Mouse (Mus musculus) limb, embryonic 14.5 days (tissue): ENCODE measurements around the gene Cysrt1. TPM values are rescaled to one million over a fixed set of nuclear protein-coding genes. Genes with fewer than 3 reads are reported as not detected.

Source experiments
- ATAC-seq: fragments of 200-750 bp; cut with Nextera tagmentation; 2 replicates; pipeline ENCODE4 v1.8.0; 2017; ENCODE audit warnings: low read depth, moderate number of reproducible peaks, moderate TSS enrichment; ENCODE audit not compliant: low FRiP score
- DNase-seq: peaks from one replicate; pipeline ENCODE4 v3.0.0-alpha.2; 2015; ENCODE audit warnings: low spot score
- H3K27ac ChIP-seq: fragments of 300-500 bp; sonication (generic); replicated peaks from 2 replicates; pipeline ENCODE4 v1.5.1; 2014; ENCODE audit warnings: low read depth, mild to moderate bottlenecking, low read length, moderate library complexity, mixed read lengths
- H3K27me3 ChIP-seq: fragments of 300-500 bp; sonication (generic); 2 replicates; pipeline ENCODE4 v1.6.1; 2014; ENCODE audit warnings: low read length, mixed read lengths; ENCODE audit not compliant: control insufficient read depth, insufficient read depth
- H3K36me3 ChIP-seq: fragments of 300-500 bp; sonication (generic); 2 replicates; pipeline ENCODE4 v1.6.1; 2014; ENCODE audit warnings: mild to moderate bottlenecking, low read length, moderate library complexity, mixed read lengths; ENCODE audit not compliant: control insufficient read depth, insufficient read depth
- H3K4me1 ChIP-seq: fragments of 300-500 bp; sonication (generic); 2 replicates; pipeline ENCODE4 v1.6.1; 2014; ENCODE audit warnings: antibody characterized with exemption, low read length, mixed read lengths; ENCODE audit not compliant: control insufficient read depth, insufficient read depth
- H3K4me2 ChIP-seq: fragments of 300-500 bp; sonication (generic); replicated peaks from 2 replicates; pipeline ENCODE4 v1.6.1; 2014; ENCODE audit warnings: low read depth, mild to moderate bottlenecking, low read length, moderate library complexity; ENCODE audit not compliant: severe bottlenecking
- H3K4me3 ChIP-seq: fragments of 300-500 bp; sonication (generic); replicated peaks from 2 replicates; pipeline ENCODE4 v1.5.1; 2014; ENCODE audit warnings: low read length
- H3K9ac ChIP-seq: fragments of 300-500 bp; sonication (generic); 2 replicates; pipeline ENCODE4 v1.6.1; 2014; ENCODE audit warnings: mild to moderate bottlenecking, low read depth, low read length, moderate library complexity; ENCODE audit not compliant: severe bottlenecking
- H3K9me3 ChIP-seq: fragments of 300-500 bp; sonication (generic); 2 replicates; pipeline ENCODE4 v1.6.1; 2016; ENCODE audit warnings: low read length; ENCODE audit not compliant: control insufficient read depth
- POLR2A ChIP-seq: fragments of 200-500 bp; IDR thresholded peaks from 2 replicates; pipeline ENCODE4 v1.8.0; 2012; ENCODE audit warnings: inconsistent platforms, mild to moderate bottlenecking, moderate library complexity, borderline replicate concordance; ENCODE audit not compliant: insufficient read depth, insufficient read length; ENCODE audit errors: extremely low read depth
- WGBS: fragments of 180-500 bp; shearing (Covaris S2); extraction: QIAGEN DNeasy Blood & Tissue Kit; methylation state at CpG from one replicate; pipeline ENCODE4 v1.1.7; 2014; 5-methylcytosine and 5-hydroxymethylcytosine counted together
- polyA plus RNA-seq, 2 experiments: library from polyadenylated mRNA; depleted of rRNA in 1 of 2; stranded (reverse) in 1 of 2; unstranded in 1 of 2; fragments of >200 nt; fragmentation: Nextera tagmentation in 1 of 2; extraction: Ambion mirVana in 1 of 2; gene quantifications; 2 replicates each; pipeline versions ENCODE4 v1.2.1 to v1.2.3; 2012 to 2014

Gene Cysrt1
- polyA plus RNA-seq, 2 experiments: 1.5 to 7.6 TPM

GRCm38 (mm10) chr2:25278928-25279882 is 37.0 kb upstream of the Cysrt1 start:
- 67% methylated on average over 13 of the region's 13 CpGs for WGBS
- TF ChIP-seq POLR2A: no peak
- Histone ChIP-seq H3K27ac (no peak overlapping the region), H3K4me2 (no peak overlapping the region), H3K4me3 (no peak overlapping the region), H3K9ac (no peak overlapping the region), H3K36me3 (peaks cover 98% of the 10 kb centered on the region), H3K27me3 (no peaks in the 10 kb centered on the region), H3K4me1 (no peaks in the 10 kb centered on the region), H3K9me3 (no peaks in the 10 kb centered on the region)
- ATAC-seq (peak; percentile 30; the same call in 1 of the 2 replicates), DNase-seq (peak; percentile 81)

- ATAC-seq (no peak), DNase-seq (no peak)
- Histone ChIP-seq H3K27ac (no peak overlapping the region), H3K9ac (peak overlapping the region; percentile 84), H3K4me3 (peak overlapping the region; percentile 88), H3K36me3 (peaks cover 73% of the 10 kb centered on the region), H3K4me2 (peak overlapping the region; percentile 87), H3K27me3 (no peaks in the 10 kb centered on the region), H3K4me1 (peaks cover 14% of the 10 kb centered on the region), H3K9me3 (no peaks in the 10 kb centered on the region)
- 33% methylated on average over 16 of the region's 16 CpGs for WGBS
- TF ChIP-seq POLR2A: no peak
These were observed 30.8 kb upstream of the Cysrt1 start for GRCm38 (mm10) chr2:25273010-25273409.

- peak overlapping the region; percentile 84 for H3K9ac ChIP-seq
- no peak for TF ChIP-seq POLR2A
- WGBS: 0% methylated on average over 18 of the region's 29 CpGs
- H3K36me3 ChIP-seq: peaks cover 68% of the 10 kb centered on the region
- H3K4me3 ChIP-seq: peak overlapping the region; percentile 88
- peak overlapping the region; percentile 58; the same call in 1 of the 2 replicates for H3K27ac ChIP-seq
- ATAC-seq (peak; percentile 50), DNase-seq (no peak)
- no peaks in the 10 kb centered on the region for H3K9me3 ChIP-seq
- H3K4me2 ChIP-seq: peak overlapping the region; percentile 87
- H3K4me1 ChIP-seq: peaks cover 14% of the 10 kb centered on the region
- H3K27me3 ChIP-seq: no peaks in the 10 kb centered on the region
These were observed 30.3 kb upstream of the Cysrt1 start for GRCm38 (mm10) chr2:25272515-25272914.

GRCm38 (mm10) chr2:25271827-25272511 is 29.7 kb upstream of the Cysrt1 start, which contains the start of the genes Ssna1 and Anapc2:
Gene Ssna1, minus strand, starts transcription at chr2:25272438.
Gene Anapc2, plus strand, starts transcription at chr2:25272478.
- Histone ChIP-seq H3K4me2 (peak within 1 kb of the TSS; percentile 90), H3K9me3 (no peaks in the 10 kb centered on the region), H3K4me1 (peaks cover 14% of the 10 kb centered on the region), H3K9ac (peak within 1 kb of the TSS; percentile 84), H3K27me3 (no peaks in the 10 kb centered on the region), H3K36me3 (peaks cover 63% of the 10 kb centered on the region), H3K4me3 (peak within 1 kb of the TSS; percentile 88), H3K27ac (peak within 1 kb of the TSS; percentile 81)
- ATAC-seq (peak; percentile 97), DNase-seq (peak; percentile 97)
- WGBS: under 1% methylated on average over 52 of the region's 55 CpGs
- TF ChIP-seq POLR2A: peak; percentile 77; the same call in 1 of the 2 replicates

GRCm38 (mm10) chr2:25267746-25268309 is 25.6 kb upstream of the Cysrt1 start:
- H3K4me1 ChIP-seq: peaks cover 17% of the 10 kb centered on the region
- DNase-seq (no peak), ATAC-seq (no peak)
- no peak overlapping the region for H3K9ac ChIP-seq
- no peak for TF ChIP-seq POLR2A
- H3K27ac ChIP-seq: no peak overlapping the region
- 66% methylated on average over 4 of the region's 4 CpGs for WGBS
- H3K4me2 ChIP-seq: no peak overlapping the region
- no peak overlapping the region for H3K4me3 ChIP-seq
- H3K27me3 ChIP-seq: peaks cover 13% of the 10 kb centered on the region; the same call in 1 of the 2 replicates
- no peaks in the 10 kb centered on the region for H3K9me3 ChIP-seq
- H3K36me3 ChIP-seq: peaks cover 26% of the 10 kb centered on the region
